8 mouse cellular contexts compared by ENCODE assay signal in genomic region chr15:63340322-63341060, GRCm38 (mm10).
DNase-seq lines count a peak whose midpoint lies in the region; ATAC-seq and TF ChIP-seq lines count a peak whose summit lies in the region.

No protein-coding gene starts in this region.

- no peak overlapping the region for H3K9ac ChIP-seq in hindbrain, embryonic 13.5 days
- H3K9ac ChIP-seq in liver, postnatal 0 days (replicated peaks): no peak overlapping the region
- no peak overlapping the region for H3K9ac ChIP-seq in stomach, embryonic 14.5 days (replicated peaks; ENCODE audit: low read depth, low read length)

- no peak overlapping the region for H3K4me2 ChIP-seq in hindbrain, embryonic 13.5 days
- H3K4me2 ChIP-seq in liver, postnatal 0 days (ENCODE audit: low read depth, low read length): no peak overlapping the region
- H3K4me2 ChIP-seq in stomach, embryonic 14.5 days (replicated peaks; ENCODE audit: low read depth, low read length): no peak overlapping the region

- H3K4me3 ChIP-seq in hindbrain, embryonic 10.5 days: no peak overlapping the region
- H3K4me3 ChIP-seq in hindbrain, embryonic 13.5 days: no peak overlapping the region
- H3K4me3 ChIP-seq in cortical plate, adult 2 months (ENCODE audit: insufficient read depth, low read length): no peak overlapping the region
- H3K4me3 ChIP-seq in liver, postnatal 0 days (ENCODE audit: low read depth, low read length): no peak overlapping the region
- H3K4me3 ChIP-seq in stomach, embryonic 14.5 days (ENCODE audit: low read depth, low read length): no peak overlapping the region

- H3K27me3 ChIP-seq in hindbrain, embryonic 10.5 days (ENCODE audit: insufficient read depth, poor library complexity, severe bottlenecking): no peaks in the 10 kb centered on the region
- no peaks in the 10 kb centered on the region for H3K27me3 ChIP-seq in hindbrain, embryonic 13.5 days
- H3K27me3 ChIP-seq in liver, postnatal 0 days (ENCODE audit: insufficient read depth, low read length): no peaks in the 10 kb centered on the region
- H3K27me3 ChIP-seq in stomach, embryonic 14.5 days (ENCODE audit: control insufficient read depth, insufficient read depth, low read length): no peaks in the 10 kb centered on the region

- no peaks in the 10 kb centered on the region for H3K36me3 ChIP-seq in hindbrain, embryonic 10.5 days
- no peaks in the 10 kb centered on the region for H3K36me3 ChIP-seq in hindbrain, embryonic 13.5 days
- H3K36me3 ChIP-seq in liver, postnatal 0 days (replicated peaks; ENCODE audit: insufficient read depth, low read length): no peaks in the 10 kb centered on the region
- no peaks in the 10 kb centered on the region for H3K36me3 ChIP-seq in stomach, embryonic 14.5 days (ENCODE audit: control insufficient read depth, insufficient read depth, low read length)

- 42% methylated on average over 6 of the region's 6 CpGs for WGBS in hindbrain, embryonic 10.5 days
- WGBS in hindbrain, embryonic 13.5 days: 51% methylated on average over 6 of the region's 6 CpGs
- 31% methylated on average over 6 of the region's 6 CpGs for WGBS in liver, postnatal 0 days (ENCODE audit: insufficient replicate concordance)
- 7% methylated on average over 6 of the region's 6 CpGs for WGBS in stomach, embryonic 14.5 days

- no peaks in the 10 kb centered on the region for H3K4me1 ChIP-seq in hindbrain, embryonic 10.5 days (replicated peaks)
- H3K4me1 ChIP-seq in hindbrain, embryonic 13.5 days (replicated peaks): no peaks in the 10 kb centered on the region
- no peaks in the 10 kb centered on the region for H3K4me1 ChIP-seq in cortical plate, adult 2 months (ENCODE audit: control insufficient read depth, insufficient read depth, low read length)
- peaks cover 6% of the 10 kb centered on the region; the same call in 1 of the 2 replicates for H3K4me1 ChIP-seq in liver, postnatal 0 days (ENCODE audit: insufficient read depth)
- no peaks in the 10 kb centered on the region for H3K4me1 ChIP-seq in stomach, embryonic 14.5 days (ENCODE audit: control insufficient read depth, insufficient read depth, low read length)

- H3K9me3 ChIP-seq in hindbrain, embryonic 10.5 days: no peaks in the 10 kb centered on the region
- no peaks in the 10 kb centered on the region for H3K9me3 ChIP-seq in hindbrain, embryonic 13.5 days
- no peaks in the 10 kb centered on the region; the same call in 1 of the 2 replicates for H3K9me3 ChIP-seq in liver, postnatal 0 days (ENCODE audit: low read length)
- H3K9me3 ChIP-seq in stomach, embryonic 14.5 days (ENCODE audit: control insufficient read depth, low read depth, low read length): no peaks in the 10 kb centered on the region

- no peak overlapping the region for H3K27ac ChIP-seq in hindbrain, embryonic 10.5 days
- H3K27ac ChIP-seq in hindbrain, embryonic 13.5 days: no peak overlapping the region
- no peak overlapping the region for H3K27ac ChIP-seq in cortical plate, adult 2 months (ENCODE audit: insufficient read depth, low read length)
- H3K27ac ChIP-seq in liver, postnatal 0 days (ENCODE audit: low read depth): no peak overlapping the region
- H3K27ac ChIP-seq in stomach, embryonic 14.5 days (ENCODE audit: low read length): no peak overlapping the region

- TF ChIP-seq CTCF in cortical plate, adult 2 months (IDR thresholded peaks at IDR 0.05; ENCODE audit: extremely low read depth, insufficient read depth, low read length): peak; percentile 28; the same call in 1 of the 2 replicates
- peak; percentile 41 for TF ChIP-seq CTCF in liver, postnatal 0 days (IDR thresholded peaks at IDR 0.05; ENCODE audit: low read depth)

- intact Hi-C loops in gastrocnemius, postnatal 36 days (cut with DNase I): no loop called here

- TF ChIP-seq POLR2A in cortical plate, adult 2 months (IDR thresholded peaks at IDR 0.05; ENCODE audit: extremely low read depth, insufficient read depth, low read length): no peak

- no peak for ATAC-seq in hindbrain, embryonic 13.5 days (ENCODE audit: low FRiP score)
- ATAC-seq in liver, postnatal 0 days: no peak
- ATAC-seq in stomach, embryonic 14.5 days (ENCODE audit: insufficient number of reproducible peaks, insufficient read depth, low FRiP score, low read depth): peak; percentile 87; the same call in 1 of the 2 replicates

- TF ChIP-seq EP300 in liver, postnatal 0 days (IDR thresholded peaks at IDR 0.05; ENCODE audit: low read depth): no peak

- DNase-seq in hindbrain, embryonic 10.5 days (ENCODE audit: low spot score): peak; percentile 31
- DNase-seq in gastrocnemius, postnatal 36 days: peak; percentile 39 to 53
- DNase-seq in kidney, adult 11 months: peak; percentile 14
- DNase-seq in liver, postnatal 0 days: peak; percentile 14
- no peak for DNase-seq in B cell, adult 2 months

Comparison
In these comparisons a context has a peak if more than half of its experiments do, and no peak if none do; other contexts are left out.
1. DNase-seq: peak in hindbrain, embryonic 10.5 days (single experiment), gastrocnemius, postnatal 36 days (2 of 2), kidney, adult 11 months (single experiment) and liver, postnatal 0 days (single experiment); none in B cell, adult 2 months (0 of 2).